Mouse (Mus musculus) activated CD4-positive, CD25-positive, alpha-beta regulatory T cell, adult 4 months (primary cell): ENCODE measurements around the gene Sft2d2. TPM values are rescaled to one million over a fixed set of nuclear protein-coding genes. Genes with fewer than 3 reads are reported as not detected.
A peak's percentile ranks its signal among the peaks of the same experiment; 100 is the strongest.

Source experiments
- ATAC-seq: one replicate; pipeline ENCODE4 v1.8.0; 2017
- polyA plus RNA-seq, 2 experiments: library from polyadenylated mRNA; unstranded; fragments of 100-300 nt; shearing (Covaris generic); gene quantifications; one replicate each; pipeline ENCODE4 v1.2.1; 2017

Sft2d2 gene
- polyA plus RNA-seq, 2 experiments from 2014 or later: 25.5 to 25.9 TPM

DNA sequence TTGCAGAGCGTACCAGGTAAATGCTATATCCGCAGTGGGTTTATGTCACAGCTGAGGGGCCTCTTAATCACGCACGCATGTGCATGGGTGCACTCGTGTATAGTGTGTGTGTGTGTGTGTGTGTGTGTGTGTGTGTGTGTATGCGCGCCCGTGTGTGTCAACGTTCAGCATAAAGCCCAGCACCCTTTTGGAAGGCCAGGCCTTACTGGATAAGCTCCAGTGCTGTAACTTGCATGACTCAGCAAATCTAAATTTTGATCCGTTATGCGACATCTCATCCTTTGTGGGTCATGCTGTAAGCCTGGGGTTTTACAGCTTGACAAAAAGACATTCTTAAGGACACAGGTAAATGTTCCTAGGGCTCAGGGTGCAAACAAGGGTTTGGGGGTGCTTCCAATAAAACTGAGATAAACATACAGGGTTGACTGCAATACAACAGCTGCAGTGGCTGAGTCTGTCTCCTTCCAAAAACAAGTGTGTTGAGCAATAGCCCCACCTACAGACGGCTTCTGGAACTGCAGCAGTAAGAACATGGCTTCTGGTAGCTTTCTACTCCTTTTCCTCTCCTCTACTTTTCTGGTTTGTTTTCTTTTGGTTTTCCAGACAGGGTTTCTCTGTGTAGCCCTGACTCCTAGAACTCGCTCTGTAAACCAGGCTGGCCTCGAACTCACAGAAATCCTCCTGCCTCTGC lies 61.9 kb downstream of the Sft2d2 start:
- peak; percentile 52 for ATAC-seq

- no peak for ATAC-seq
Measured at GRCm38 (mm10) chr1:165129573-165129972, 64.7 kb downstream of the Sft2d2 start.

Other genes with a start within 250 kb of the Sft2d2 start
- not detected for gene Tbx19, start 33.7 kb downstream of the Sft2d2 start, polyA plus RNA-seq
- gene Tiprl, start 42.6 kb upstream of the Sft2d2 start, polyA plus RNA-seq: 100 to 1,000 TPM; 115 to 125 TPM
- not detected for gene Gpr161, start 101.4 kb upstream of the Sft2d2 start, polyA plus RNA-seq